Mouse (Mus musculus) G1E (cell line): ENCODE results near the gene Mphosph9.

Experiments
- CTCF ChIP-seq: IDR thresholded peaks from 2 replicates; pipeline ENCODE4 v1.5.1; 2012; ENCODE audit warnings: low read depth, low read length, inconsistent platforms, mixed read lengths
- GATA1 ChIP-seq: IDR thresholded peaks from 2 replicates; pipeline ENCODE4 v1.6.1; 2012; ENCODE audit warnings: borderline replicate concordance, low read length, inconsistent platforms, mixed read lengths

DNA sequence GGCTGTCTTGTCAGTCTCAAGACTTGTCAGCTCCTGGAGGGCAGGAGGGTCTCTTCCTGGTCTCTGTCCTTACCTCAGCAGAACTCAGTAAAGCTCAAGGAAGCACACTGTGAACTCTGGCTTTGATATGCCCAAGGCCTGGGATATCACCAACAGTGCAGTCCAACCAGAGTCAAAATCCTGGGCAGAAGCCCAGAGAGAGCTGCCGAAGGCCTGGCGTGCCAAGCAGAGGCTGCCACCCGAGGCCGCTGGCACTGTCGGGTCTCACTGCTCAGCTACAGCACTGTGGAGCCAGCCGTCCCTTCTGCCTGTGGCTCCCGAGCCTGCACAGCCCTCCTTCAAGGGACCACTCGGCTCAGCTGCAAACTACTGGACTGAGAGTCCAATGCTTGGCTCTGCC lies 116.5 kb downstream of the Mphosph9 start:
- no peak for TF ChIP-seq CTCF
- TF ChIP-seq GATA1, result no peak
